Mouse (Mus musculus): Measurements from ENCODE around the gene Plekhg5.

DNA sequence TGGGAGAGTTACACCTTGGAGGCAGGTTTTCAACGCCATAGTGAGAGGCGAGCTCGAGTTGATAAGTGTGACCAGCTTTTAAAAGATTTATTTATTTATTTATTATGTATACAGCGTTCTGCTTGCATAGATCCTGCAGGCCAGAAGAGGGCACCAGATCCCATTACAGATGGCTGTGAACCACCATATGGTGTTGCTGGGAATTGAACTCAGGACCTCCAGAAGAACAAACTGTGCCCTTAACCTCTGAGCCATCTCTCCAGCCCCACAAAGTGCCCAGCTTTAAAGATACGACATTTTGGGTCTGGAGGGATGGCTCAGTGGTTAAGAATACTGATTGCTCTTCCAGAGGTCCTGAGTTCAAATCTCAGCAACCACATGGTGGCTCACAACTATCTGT is 43.2 kb upstream of the Plekhg5 start:
- TF ChIP-seq FLI1 (IDR thresholded peaks at IDR 0.05; ENCODE audit: low read length) (no peak), GATA1 (IDR thresholded peaks at IDR 0.05; ENCODE audit: borderline replicate concordance, low read length) (no peak)
